Mouse (Mus musculus): ENCODE measurements around the gene Chil4. TPM values are rescaled to one million over a fixed set of nuclear protein-coding genes. Genes with fewer than 3 reads are reported as not detected.

Gene Chil4
- polyA plus RNA-seq, 1 experiment from 2014 or later, result not detected

Other genes starting within 250 kb of the Chil4 start
- gene Ovgp1, start 245.8 kb downstream of the Chil4 start, polyA plus RNA-seq (2016; fragmentation: Nextera tagmentation; extraction: Ambion mirVana), result 0.45 and 0.77 TPM in 2 replicates
- not detected in 2 replicates for gene Pifo, start 204.9 kb downstream of the Chil4 start, polyA plus RNA-seq (2016; fragmentation: Nextera tagmentation; extraction: Ambion mirVana)
- not detected in 2 replicates for gene Chil5, start 186.7 kb downstream of the Chil4 start, polyA plus RNA-seq (2016; fragmentation: Nextera tagmentation; extraction: Ambion mirVana)
- gene Chia1, start 106.3 kb downstream of the Chil4 start, polyA plus RNA-seq (2016; fragmentation: Nextera tagmentation; extraction: Ambion mirVana), result not detected in 2 replicates
- not detected in 2 replicates for gene Chil3, start 51.9 kb downstream of the Chil4 start, polyA plus RNA-seq (2016; fragmentation: Nextera tagmentation; extraction: Ambion mirVana)
- gene Chil6, start 186.7 kb upstream of the Chil4 start, polyA plus RNA-seq (2016; fragmentation: Nextera tagmentation; extraction: Ambion mirVana), result not detected in 2 replicates